Mouse (Mus musculus) c-Kit-positive CD71-positive TER-119-positive erythroid progenitor cells, embryonic 14.5 days (primary cell): ENCODE measurements around the gene Rragd.

Experiments
- DNase-seq: peaks from one replicate; pipeline ENCODE4 v3.0.0-alpha.2; 2013; ENCODE audit warnings: low spot score

Rragd gene

GRCm38 (mm10) chr4:33049601-33050000 is 66.8 kb downstream of the Rragd start:
- DNase-seq, result no peak

GRCm38 (mm10) chr4:33052055-33052454 is 69.2 kb downstream of the Rragd start:
- no peak for DNase-seq

GRCm38 (mm10) chr4:33052650-33053049 is 69.8 kb downstream of the Rragd start:
- DNase-seq, result no peak

DNA sequence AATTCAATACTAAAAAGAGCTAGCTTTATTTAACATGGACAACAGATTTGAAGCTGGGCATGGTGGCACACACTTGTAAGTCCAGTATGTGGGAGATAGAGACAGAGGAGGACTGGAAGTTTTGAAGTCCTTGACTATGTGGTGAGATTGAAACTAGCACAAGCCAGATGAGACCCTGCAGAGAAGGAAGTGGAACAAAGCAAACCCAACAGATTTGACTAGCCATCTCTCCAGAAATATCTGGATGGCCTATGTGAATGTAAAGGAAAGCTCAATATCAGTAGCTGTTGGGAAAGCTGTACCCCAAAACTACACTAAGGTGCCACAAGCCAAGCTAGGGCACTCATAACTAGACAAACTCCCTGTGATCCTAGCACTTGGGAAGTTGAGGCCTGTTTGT is 71.6 kb downstream of the Rragd start:
- DNase-seq, result no peak

DNA sequence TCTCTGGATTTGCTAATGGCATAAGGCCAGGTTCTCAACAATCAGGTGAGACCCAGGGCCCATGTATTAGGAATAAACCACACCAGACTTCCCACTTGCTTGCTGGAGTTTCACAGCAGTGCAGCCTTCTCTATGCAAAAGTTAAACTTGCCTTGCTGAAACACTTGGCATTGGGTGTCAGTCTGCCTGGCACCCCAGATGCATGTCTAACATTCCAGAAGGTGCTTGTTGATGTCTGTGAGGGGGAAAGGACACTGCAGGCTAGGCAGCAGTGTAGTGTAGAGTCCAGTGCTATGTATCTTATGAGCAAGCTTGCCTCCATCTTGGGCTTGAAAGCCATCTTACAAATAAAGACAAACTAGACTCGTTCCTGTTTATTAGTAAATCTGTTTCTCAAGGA is 73.5 kb downstream of the Rragd start:
- no peak for DNase-seq

DNA sequence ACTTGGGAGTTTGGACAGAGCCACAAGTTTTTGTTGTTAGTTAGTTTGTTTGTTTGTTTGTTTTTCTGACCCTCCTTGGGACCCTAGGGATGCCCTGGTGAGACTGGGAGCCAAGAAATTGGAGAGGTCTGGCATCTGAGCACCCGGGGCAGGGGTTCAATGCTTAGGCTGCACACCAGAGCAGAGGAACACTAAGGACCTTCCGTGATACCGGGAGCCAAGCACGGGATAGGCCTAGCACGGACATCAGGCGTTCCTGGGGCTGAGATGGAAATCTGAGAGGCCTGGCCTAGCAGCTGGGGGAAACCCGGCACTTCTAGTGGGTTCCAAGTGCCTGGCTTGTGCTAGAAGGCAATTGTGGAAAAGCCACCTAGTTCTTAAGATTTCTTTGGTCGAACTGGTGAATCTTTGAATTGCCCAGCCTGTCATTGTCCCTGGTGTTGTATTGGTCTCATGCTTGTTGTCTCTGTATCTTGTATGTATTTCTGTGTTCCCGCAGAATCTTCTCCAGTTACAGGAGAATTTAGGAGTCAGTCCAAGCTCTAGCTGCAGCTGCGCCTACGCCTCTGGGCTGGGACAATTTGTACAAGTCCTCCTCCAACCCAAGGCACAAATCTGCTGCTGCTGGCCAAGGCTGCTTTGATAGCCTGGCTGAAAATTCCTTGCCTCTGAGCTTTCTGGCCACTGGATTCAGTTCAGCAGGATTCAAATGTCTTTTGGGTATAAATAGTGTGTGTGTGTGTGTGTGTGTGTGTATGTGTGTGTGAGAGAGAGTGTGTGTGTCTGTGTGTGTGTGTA is 75.3 kb downstream of the Rragd start:
- no peak for DNase-seq

- DNase-seq, result no peak
Observed at GRCm38 (mm10) chr4:33061158-33061557, 78.3 kb downstream of the Rragd start.

- no peak for DNase-seq
Observed at GRCm38 (mm10) chr4:33062981-33063380, 80.1 kb downstream of the Rragd start, which contains the start of gene Gabrr2. TSS of gene Gabrr2 (plus strand) at chr4:33062999.

DNA sequence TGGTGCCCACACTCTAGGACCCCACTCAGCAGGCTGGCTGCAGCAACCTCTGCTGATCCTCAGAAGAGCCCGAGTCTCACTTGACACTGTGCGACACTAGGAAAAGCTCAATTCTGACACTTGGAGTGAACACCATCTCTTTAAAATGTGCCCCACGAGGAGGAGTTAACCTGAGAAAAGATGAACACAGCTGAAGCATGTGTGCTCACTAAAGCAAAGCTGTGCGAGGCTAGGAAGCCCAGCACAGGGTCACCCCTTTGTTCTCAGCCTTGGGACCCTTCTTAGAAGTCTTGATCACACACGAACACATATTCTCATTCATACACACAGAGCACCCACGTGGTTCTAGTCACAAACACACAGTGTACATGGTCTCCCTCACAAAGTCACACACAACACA is 82.1 kb downstream of the Rragd start:
- DNase-seq, result no peak

DNA sequence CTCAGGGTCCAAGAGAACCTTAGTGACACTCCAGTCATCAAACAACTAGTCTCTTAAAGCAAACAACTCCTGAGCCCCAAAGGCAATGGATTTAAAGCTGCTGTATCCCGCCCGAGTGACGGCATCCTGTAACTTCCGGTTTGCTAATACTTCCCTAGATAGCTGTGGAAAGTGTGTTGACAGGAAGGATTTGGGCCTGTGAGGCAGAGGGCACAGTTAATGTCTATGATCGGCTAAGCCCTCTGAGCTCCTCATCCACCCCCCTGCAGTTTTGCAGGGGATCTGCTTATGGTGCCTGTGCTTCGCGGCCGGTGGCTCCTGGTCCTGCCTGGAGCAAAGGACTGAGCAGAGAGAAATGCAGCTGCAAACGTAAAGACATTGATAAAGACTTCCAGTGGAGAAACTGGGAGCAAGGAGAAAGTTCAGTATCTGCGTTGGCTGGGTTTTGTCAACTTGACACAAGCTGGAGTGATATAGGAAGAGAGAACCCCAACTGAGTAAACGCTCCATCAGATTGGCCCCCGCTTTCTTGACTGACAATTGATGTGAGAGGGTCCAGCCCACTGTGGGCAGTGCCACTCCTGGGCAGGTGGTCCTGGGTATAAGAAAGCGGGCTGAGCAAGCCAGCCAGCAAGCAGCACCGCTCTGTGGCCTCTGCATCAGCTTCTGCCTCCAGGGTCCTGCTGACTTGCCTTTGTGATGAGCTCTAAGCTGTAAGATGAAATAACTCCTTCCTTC is 83.6 kb downstream of the Rragd start:
- DNase-seq, result no peak

DNA sequence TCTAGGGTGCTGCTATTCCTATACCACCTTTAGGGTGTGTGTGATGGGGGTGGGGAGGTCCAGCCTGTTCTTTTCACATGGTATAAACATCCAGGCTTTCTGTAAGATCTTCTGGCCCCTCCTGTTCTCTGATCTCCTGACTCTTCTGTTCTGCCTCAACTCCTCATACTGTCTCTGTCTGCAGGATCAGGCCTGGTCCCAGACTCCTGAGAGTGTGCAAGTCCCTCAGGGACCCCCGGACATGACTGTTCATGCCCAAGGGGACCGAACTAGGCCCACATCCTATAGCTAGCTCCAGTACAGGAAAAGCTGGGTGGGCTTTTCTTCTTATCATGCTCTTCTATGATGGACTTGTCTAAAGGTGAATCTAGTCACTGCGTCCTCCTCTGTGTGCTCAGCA is 84.5 kb downstream of the Rragd start:
- no peak for DNase-seq

DNA sequence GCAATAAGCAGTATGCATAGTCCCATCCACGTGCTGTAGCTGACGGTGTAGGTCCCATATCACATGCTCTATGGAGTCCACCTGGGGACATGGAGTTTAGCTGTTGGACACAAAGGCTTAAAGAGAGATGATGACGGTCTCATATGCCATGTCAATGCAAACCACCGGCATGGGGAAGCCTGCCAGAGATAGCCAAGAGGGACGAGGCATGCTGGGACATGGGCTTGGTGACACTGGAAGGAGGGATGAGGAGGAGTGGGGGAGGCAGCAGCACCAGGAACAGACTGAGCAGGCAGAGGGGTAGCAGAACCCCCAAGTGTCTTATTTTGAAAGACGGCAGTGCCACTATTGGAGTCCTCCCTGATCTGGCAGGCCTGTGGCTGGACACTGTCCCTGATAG is 85.0 kb downstream of the Rragd start:
- no peak for DNase-seq

DNA sequence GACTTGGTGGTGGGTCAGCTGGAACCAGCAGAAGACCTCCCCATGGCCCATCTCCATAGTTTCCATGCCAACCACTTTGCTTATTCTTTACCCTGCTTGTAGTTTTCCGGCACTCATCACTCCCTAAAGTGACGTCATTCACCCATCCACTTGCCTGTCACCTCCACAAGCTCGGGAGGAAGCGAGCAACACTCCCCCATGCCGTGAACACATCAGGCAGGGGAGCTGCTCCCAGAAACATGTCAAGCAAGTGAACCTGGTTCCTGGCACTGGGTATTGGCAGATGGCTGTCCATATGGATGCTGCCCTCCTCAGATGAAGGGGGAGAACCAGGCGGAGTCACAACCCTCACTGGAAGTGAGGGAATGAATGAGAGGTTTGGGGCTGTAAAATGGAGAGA is 86.1 kb downstream of the Rragd start:
- no peak for DNase-seq

- DNase-seq, result no peak
Observed at GRCm38 (mm10) chr4:33070326-33070725, 87.5 kb downstream of the Rragd start.

- DNase-seq, result no peak
Observed at GRCm38 (mm10) chr4:33071337-33071736, 88.5 kb downstream of the Rragd start.
